Mouse (Mus musculus) neutrophil, adult 5-6 weeks (primary cell): ENCODE measurements around the gene Gemin8. TPM values are rescaled to one million over a fixed set of nuclear protein-coding genes. Genes with fewer than 3 reads are reported as not detected.

Experiments used
- ATAC-seq: fragments of 151-379, 151-347 bp; 2 replicates; pipeline ENCODE4 v1.8.0; 2017; ENCODE audit warnings: mild to moderate bottlenecking, moderate TSS enrichment; ENCODE audit not compliant: insufficient number of reproducible peaks, poor library complexity, low FRiP score, severe bottlenecking; ENCODE audit errors: extremely low read depth
- total RNA-seq: library from RNA; stranded (forward); fragments of 200-1000 nt; gene quantifications from 2 replicates; pipeline ENCODE4 v1.2.3, GENCODE M21; 2017

The Gemin8 gene
- 1.9 and 3.8 TPM in 2 replicates for total RNA-seq

GRCm38 (mm10) chrX:166169892-166170799 lies at the start of gene Gemin8:
Gene Gemin8, plus strand, starts transcription at chrX:166170454.
- ATAC-seq, result peak; percentile 100

- ATAC-seq, result no peak
Measured at GRCm38 (mm10) chrX:166147158-166147846, 23.0 kb upstream of the Gemin8 start.

- no peak for ATAC-seq
Measured at GRCm38 (mm10) chrX:166162773-166163172, 7.5 kb upstream of the Gemin8 start.

- no peak for ATAC-seq
Measured at GRCm38 (mm10) chrX:166167307-166167706, 2.9 kb upstream of the Gemin8 start.

- ATAC-seq, result no peak
Measured at GRCm38 (mm10) chrX:166167923-166168322, 2.3 kb upstream of the Gemin8 start.

GRCm38 (mm10) chrX:166170800-166171738 lies 815 bp downstream of the Gemin8 start:
- no peak for ATAC-seq

GRCm38 (mm10) chrX:166172041-166172440 lies 1.8 kb downstream of the Gemin8 start:
- ATAC-seq, result no peak

GRCm38 (mm10) chrX:166172661-166173060 lies 2.4 kb downstream of the Gemin8 start:
- no peak for ATAC-seq

GRCm38 (mm10) chrX:166173796-166174195 lies 3.5 kb downstream of the Gemin8 start:
- ATAC-seq, result no peak

GRCm38 (mm10) chrX:166177929-166178328 lies 7.7 kb downstream of the Gemin8 start:
- no peak for ATAC-seq

- no peak for ATAC-seq
Measured at GRCm38 (mm10) chrX:166183094-166183493, 12.8 kb downstream of the Gemin8 start.

- ATAC-seq, result no peak
Measured at GRCm38 (mm10) chrX:166185327-166185913, 15.2 kb downstream of the Gemin8 start.

GRCm38 (mm10) chrX:166187803-166188202 lies 17.5 kb downstream of the Gemin8 start:
- no peak for ATAC-seq

- ATAC-seq, result no peak
Measured at GRCm38 (mm10) chrX:166196327-166196726, 26.1 kb downstream of the Gemin8 start.

GRCm38 (mm10) chrX:166198266-166198665 lies 28.0 kb downstream of the Gemin8 start:
- ATAC-seq, result no peak

- no peak for ATAC-seq
Measured at GRCm38 (mm10) chrX:166199812-166200211, 29.6 kb downstream of the Gemin8 start.

- ATAC-seq, result no peak
Measured at GRCm38 (mm10) chrX:166214576-166214975, 44.3 kb downstream of the Gemin8 start.

- ATAC-seq, result no peak
Measured at GRCm38 (mm10) chrX:166216248-166216647, 46.0 kb downstream of the Gemin8 start.

GRCm38 (mm10) chrX:166216720-166217119 lies 46.5 kb downstream of the Gemin8 start:
- ATAC-seq, result no peak
